ENCODE assay signal across 23 mouse cellular contexts in the genomic region with DNA sequence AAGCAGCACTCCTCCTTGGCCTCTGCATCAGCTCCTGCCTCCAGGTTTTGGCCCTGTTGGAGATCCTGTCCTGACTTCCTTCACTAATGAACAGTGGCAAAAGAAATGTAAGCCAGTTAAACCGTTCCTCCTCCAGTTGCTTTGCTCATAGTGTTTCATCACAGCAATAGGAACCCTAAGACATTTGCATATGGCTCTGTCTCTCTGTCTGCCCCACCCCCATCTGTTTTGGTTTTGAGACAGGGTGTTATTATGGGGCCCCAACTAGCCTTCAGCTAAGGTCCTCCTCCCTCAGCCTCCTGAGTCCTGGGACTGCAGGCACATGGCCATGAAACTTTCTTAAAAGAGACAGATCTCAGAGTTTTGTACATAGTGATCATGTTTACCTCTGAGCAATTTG. TPM values are rescaled to one million over a fixed set of nuclear protein-coding genes. Genes with fewer than 3 reads are reported as not detected.
"Had no signal": no experiment of that assay in that cellular context is flagged by ENCODE, and none has a peak within 500 bp of the region (broad histone marks: within the 10 kb centered on the region; RNA-seq: fewer than 3 reads in every experiment).

No protein-coding gene starts in this region.

- H3K4me2 ChIP-seq: limb, embryonic 13.5 days; liver, embryonic 12.5 days; liver, embryonic 15.5 days; midbrain, embryonic 12.5 days; midbrain, embryonic 15.5 days; neural tube, embryonic 12.5 days; neural tube, embryonic 15.5 days had no signal

- H3K4me3 ChIP-seq: limb, embryonic 10.5 days; limb, embryonic 13.5 days; liver, embryonic 12.5 days; liver, embryonic 15.5 days; midbrain, embryonic 12.5 days; midbrain, embryonic 15.5 days; neural tube, embryonic 12.5 days; neural tube, embryonic 15.5 days had no signal

- DNase-seq: kidney, postnatal 25 days; layer of hippocampus, postnatal 36 days; liver; lung, adult 18-20 months; lung, postnatal 14 days; lung, postnatal 4 days; right cerebral cortex, adult 18-20 months; right cerebral cortex, postnatal 14 days; right cerebral cortex, postnatal 4 days; thymus, adult 2 months; thymus, postnatal 14 days; thymus, postnatal 4 days had no signal

- H3K36me3 ChIP-seq: limb, embryonic 10.5 days; limb, embryonic 13.5 days; liver, embryonic 12.5 days; liver, embryonic 15.5 days; midbrain, embryonic 12.5 days; midbrain, embryonic 15.5 days; neural tube, embryonic 12.5 days; neural tube, embryonic 15.5 days had no signal

- H3K9ac ChIP-seq: limb, embryonic 13.5 days; liver, embryonic 12.5 days; liver, embryonic 15.5 days; midbrain, embryonic 12.5 days; midbrain, embryonic 15.5 days; neural tube, embryonic 12.5 days; neural tube, embryonic 15.5 days had no signal

- H3K9me3 ChIP-seq: limb, embryonic 10.5 days; limb, embryonic 13.5 days; liver, embryonic 12.5 days; liver, embryonic 15.5 days; midbrain, embryonic 12.5 days; midbrain, embryonic 15.5 days; neural tube, embryonic 12.5 days; neural tube, embryonic 15.5 days had no signal

- H3K4me1 ChIP-seq: liver, embryonic 12.5 days; liver, embryonic 15.5 days had no signal

- ATAC-seq: liver, embryonic 12.5 days; midbrain, embryonic 15.5 days had no signal

- H3K27me3 ChIP-seq: limb, embryonic 13.5 days; midbrain, embryonic 12.5 days; neural tube, embryonic 12.5 days; neural tube, embryonic 15.5 days had no signal

- H3K27ac ChIP-seq: kidney, postnatal 0 days; limb, embryonic 10.5 days; limb, embryonic 13.5 days; liver, embryonic 12.5 days; liver, embryonic 15.5 days; midbrain, embryonic 12.5 days; midbrain, embryonic 15.5 days; neural tube, embryonic 12.5 days; neural tube, embryonic 15.5 days; stomach, postnatal 0 days had no signal

RNA-seq across cellular contexts. Expression of a gene that starts 56.2 kb away (rescaled TPM):
- total RNA-seq: megakaryocyte, adult 5-6 weeks had no signal
- polyA plus RNA-seq: limb, embryonic 10.5 days; limb, embryonic 13.5 days; liver, embryonic 12.5 days; liver, embryonic 15.5 days; midbrain, embryonic 12.5 days; neural tube, embryonic 12.5 days had no signal
